Mouse (Mus musculus) adrenal gland (tissue): Measurements from ENCODE around the gene Retsat.

ENCODE experiments used
- intact Hi-C: fragments of 180-260 bp; cut with DNase I; formaldehyde crosslinking; loops from one replicate; pipeline ENCODE4 v1.15.1; 2025

The Retsat gene

DNA sequence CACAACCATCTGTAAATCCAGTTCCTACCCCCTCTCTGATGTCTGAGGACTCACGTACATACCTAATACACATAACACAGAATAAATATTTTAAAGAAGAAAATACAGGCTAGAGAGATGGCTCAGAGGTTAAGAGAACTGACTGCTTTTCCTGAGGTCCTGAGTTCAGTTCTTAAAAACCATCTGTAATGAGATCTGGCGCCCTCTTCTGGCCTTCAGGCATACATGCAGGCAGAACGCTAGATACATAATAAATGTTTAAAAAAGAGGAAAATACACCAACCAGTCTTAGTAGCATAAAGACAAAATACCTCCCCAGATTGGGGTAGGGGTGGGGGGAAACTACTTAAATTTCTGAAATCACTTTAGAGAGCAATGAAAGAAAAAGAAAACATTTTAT, 59.7 kb downstream of the Retsat start:
- intact Hi-C loops: no loop called here
